8 mouse cellular contexts compared by ENCODE assay signal in genomic region chr1:132389886-132390585, GRCm38 (mm10). TPM values are rescaled to one million over a fixed set of nuclear protein-coding genes. Genes with fewer than 3 reads are reported as not detected.
DNase-seq lines count a peak whose midpoint lies in the region; ATAC-seq and TF ChIP-seq lines count a peak whose summit lies in the region.

No protein-coding gene starts in this region.

- 0 out of 2 replicates have a peak, but pooled peaks have one; percentile 24 for TF ChIP-seq CTCF in G1E (IDR thresholded peaks at IDR 0.05; ENCODE audit: low read depth, low read length)

- peak overlapping the region; percentile 96 for H3K9ac ChIP-seq in forebrain, embryonic 12.5 days

- H3K27me3 ChIP-seq in G1E (ENCODE audit: insufficient read depth, low read length), result peaks cover 22% of the 10 kb centered on the region
- H3K27me3 ChIP-seq in forebrain, embryonic 12.5 days, result peaks cover 5% of the 10 kb centered on the region; the same call in 1 of the 2 replicates

- H3K36me3 ChIP-seq in G1E (replicated peaks), result peaks cover 11% of the 10 kb centered on the region
- no peaks in the 10 kb centered on the region; the same call in 1 of the 2 replicates for H3K36me3 ChIP-seq in forebrain, embryonic 12.5 days (replicated peaks)

- DNase-seq in G1E (ENCODE audit: low spot score), result peak; percentile 95
- peak; percentile 90 for DNase-seq in c-Kit-positive CD71-positive TER-119-positive erythroid progenitor cells, embryonic 14.5 days (ENCODE audit: low spot score)
- peak; percentile 73 to 84 for DNase-seq in layer of hippocampus, postnatal 14 days (ENCODE audit: low spot score in 2 of 2)
- DNase-seq in lung, postnatal 25 days (ENCODE audit: low spot score), result peak; percentile 85
- DNase-seq in right cerebral cortex, postnatal 4 days, result peak; percentile 40
- no peak for DNase-seq in ovary, postnatal 14 days (ENCODE audit: low spot score)

- peak; percentile 79 for ATAC-seq in G1E (ENCODE audit: extremely low read depth, insufficient number of reproducible peaks, low FRiP score, poor library complexity, severe bottlenecking)
- peak; percentile 24; the same call in 1 of the 2 replicates for ATAC-seq in forebrain, embryonic 12.5 days (ENCODE audit: low FRiP score)
- peak; percentile 54 to 61; a peak in 2 of 4 replicates for ATAC-seq in hematopoietic stem cell, adult 5-6 weeks (replicated peaks in 1 of 2; ENCODE audit: insufficient read depth in 1 of 2, low FRiP score in 2 of 2, low TSS enrichment in 1 of 2, low read depth in 1 of 2, poor library complexity in 2 of 2, severe bottlenecking in 2 of 2)

- H3K4me3 ChIP-seq in G1E (ENCODE audit: low read depth, low read length), result peak overlapping the region; percentile 73
- H3K4me3 ChIP-seq in forebrain, embryonic 12.5 days (replicated peaks), result peak overlapping the region; percentile 82

- 8% methylated on average over 15 of the region's 15 CpGs for WGBS in forebrain, embryonic 12.5 days

- H3K27ac ChIP-seq in forebrain, embryonic 12.5 days, result peak overlapping the region; percentile 91

- H3K4me2 ChIP-seq in forebrain, embryonic 12.5 days, result peak overlapping the region; percentile 91

- H3K4me1 ChIP-seq in G1E (ENCODE audit: insufficient read depth, low read depth, low read length), result peaks cover 65% of the 10 kb centered on the region
- H3K4me1 ChIP-seq in forebrain, embryonic 12.5 days, result peaks cover 63% of the 10 kb centered on the region

- no peaks in the 10 kb centered on the region for H3K9me3 ChIP-seq in G1E (replicated peaks)
- H3K9me3 ChIP-seq in forebrain, embryonic 12.5 days, result no peaks in the 10 kb centered on the region

RNA-seq across cellular contexts. Expression of gene Tmcc2, which starts 1.0 kb away (rescaled TPM):
- 11.8 and 99.6 TPM in 2 replicates for total RNA-seq in G1E (2014; fragmentation: Nextera tagmentation)
- total RNA-seq in G1E (2017), result 6.7 and 7.9 TPM in 2 replicates
- 14.9 and 18.3 TPM in 2 replicates for polyA plus RNA-seq in G1E (2012)
- 24.0 and 26.9 TPM in 2 replicates for polyA plus RNA-seq in forebrain, embryonic 12.5 days (2016; fragmentation: Nextera tagmentation; extraction: Ambion mirVana)
- total RNA-seq in hematopoietic stem cell, adult 5-6 weeks (2017), result 9.4 and 10.1 TPM in 2 replicates
- total RNA-seq in layer of hippocampus, postnatal 14 days (2021), result 100 to 1,000 TPM; 191 to 192 TPM

RNA-seq across cellular contexts. Expression of gene Dstyk, which starts 27.3 kb away (rescaled TPM):
- 22.7 and 24.8 TPM in 2 replicates for total RNA-seq in G1E (2014; fragmentation: Nextera tagmentation)
- 18.5 and 19.0 TPM in 2 replicates for total RNA-seq in G1E (2017)
- polyA plus RNA-seq in G1E (2012), result 2.3 and 2.9 TPM in 2 replicates
- 14.7 and 16.1 TPM in 2 replicates for polyA plus RNA-seq in forebrain, embryonic 12.5 days (2016; fragmentation: Nextera tagmentation; extraction: Ambion mirVana)
- 29.6 and 42.8 TPM in 2 replicates for total RNA-seq in hematopoietic stem cell, adult 5-6 weeks (2017)
- 10 to 100 TPM; 35.5 to 38.0 TPM for total RNA-seq in layer of hippocampus, postnatal 14 days (2021)

Comparison
In these comparisons a context has a peak if more than half of its experiments do, and no peak if none do; other contexts are left out.
1. ATAC-seq: peak in every context shown above with its lines; median percentile 79 in G1E; 58 in hematopoietic stem cell, adult 5-6 weeks; 24 in forebrain, embryonic 12.5 days.